Mouse (Mus musculus): Measurements from ENCODE around the gene Lama4.

The Lama4 gene

DNA sequence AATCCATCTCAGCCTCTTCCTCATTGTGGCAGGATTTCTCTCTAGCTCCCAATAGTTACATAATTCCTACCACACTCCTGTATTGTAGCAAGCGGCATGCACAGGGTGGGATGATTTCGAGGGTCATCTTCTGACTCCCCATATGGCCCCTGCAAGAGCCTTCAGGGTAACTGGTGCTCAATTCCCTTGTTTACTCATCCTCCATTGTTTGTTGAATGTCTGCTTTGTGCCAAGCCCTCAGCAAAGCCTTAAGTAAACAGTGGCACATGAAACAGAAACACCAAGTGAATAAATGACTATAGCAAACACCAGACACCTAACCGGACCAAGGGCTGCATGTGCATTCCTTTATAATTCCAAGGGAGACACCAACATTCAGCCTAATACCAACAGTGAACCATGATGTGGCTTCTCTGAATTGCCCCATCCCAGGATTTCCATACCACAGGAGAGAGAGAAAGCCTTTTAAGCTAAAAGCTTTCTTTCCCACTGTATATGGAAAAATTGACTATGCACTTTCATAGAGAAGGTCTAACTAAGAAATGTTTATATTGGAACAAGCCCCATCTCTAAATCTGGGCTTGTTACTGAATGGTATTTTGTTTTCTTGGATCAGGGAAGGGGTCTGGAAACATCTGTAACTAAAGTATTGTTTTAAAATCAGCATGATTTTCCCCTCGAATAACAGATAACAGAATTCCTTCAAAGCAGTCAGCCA lies 19.2 kb downstream of the Lama4 start:
- H3K4me1 ChIP-seq (replicated peaks; ENCODE audit: low read depth, low read length) = 0 out of 2 replicates have a peak, but pooled peaks cover 3% of the 10 kb centered on the region
- H3K4me3 ChIP-seq (replicated peaks; ENCODE audit: low read length) = no peak overlapping the region
- H3K36me3 ChIP-seq (ENCODE audit: insufficient read depth, low read length) = no peaks in the 10 kb centered on the region
- H3K27me3 ChIP-seq (ENCODE audit: insufficient read depth, low read length) = no peaks in the 10 kb centered on the region
- H3K9me3 ChIP-seq (ENCODE audit: low read length) = no peaks in the 10 kb centered on the region
- no peak for TF ChIP-seq CTCF (conservative IDR thresholded peaks at IDR 0.05; ENCODE audit: low read length)
- TF ChIP-seq NANOG (IDR thresholded peaks at IDR 0.05; ENCODE audit: borderline replicate concordance, low read length) = no peak
- no peak for TF ChIP-seq POU5F1 (IDR thresholded peaks at IDR 0.05; ENCODE audit: borderline replicate concordance, low read length)

DNA sequence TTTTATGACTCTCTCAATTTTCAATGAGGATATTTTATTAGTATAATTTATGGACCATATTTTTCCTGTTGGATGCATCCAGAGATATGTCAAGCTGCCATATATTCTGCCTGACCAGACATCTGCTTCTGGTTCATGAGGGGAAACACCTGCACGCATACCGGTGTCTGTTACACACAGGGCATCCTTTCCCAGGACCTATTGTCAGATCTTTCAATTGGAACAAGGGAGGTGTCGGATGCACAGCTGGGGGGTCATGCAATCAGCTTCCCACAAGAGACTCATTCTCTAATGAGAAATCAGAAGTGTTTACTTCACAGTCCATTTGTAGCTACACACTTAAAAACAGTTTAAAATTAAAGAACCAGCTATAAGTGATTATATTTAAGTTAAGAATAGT lies 20.7 kb downstream of the Lama4 start:
- Histone ChIP-seq H3K36me3 (ENCODE audit: insufficient read depth, low read length) (no peaks in the 10 kb centered on the region), H3K9me3 (ENCODE audit: low read length) (no peaks in the 10 kb centered on the region), H3K27me3 (ENCODE audit: insufficient read depth, low read length) (no peaks in the 10 kb centered on the region), H3K4me3 (replicated peaks; ENCODE audit: low read length) (no peak overlapping the region), H3K4me1 (replicated peaks; ENCODE audit: low read depth, low read length) (no peaks in the 10 kb centered on the region)
- no peak for TF ChIP-seq NANOG (IDR thresholded peaks at IDR 0.05; ENCODE audit: borderline replicate concordance, low read length)
- no peak for TF ChIP-seq CTCF (conservative IDR thresholded peaks at IDR 0.05; ENCODE audit: low read length)
- no peak for TF ChIP-seq POU5F1 (IDR thresholded peaks at IDR 0.05; ENCODE audit: borderline replicate concordance, low read length)

DNA sequence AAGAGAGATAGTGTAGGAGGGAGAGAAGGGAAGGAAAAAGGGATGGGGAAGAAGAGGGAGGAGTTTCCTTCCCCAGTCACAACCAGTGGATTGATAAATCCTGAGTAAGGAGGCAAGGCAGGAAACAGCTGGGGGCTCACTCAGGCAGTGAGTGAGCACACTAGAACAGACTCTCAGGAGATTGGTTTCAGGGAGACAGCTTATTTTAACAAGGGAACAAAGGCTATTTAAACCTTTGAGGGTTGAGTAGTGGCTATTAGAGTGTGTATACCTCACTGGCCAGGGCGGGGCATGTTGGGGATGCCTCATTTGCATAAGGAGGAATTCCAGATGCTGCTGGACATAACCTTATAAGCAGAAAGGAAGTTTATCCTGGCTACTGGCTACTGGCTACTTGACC lies 27.5 kb downstream of the Lama4 start:
- Histone ChIP-seq H3K36me3 (ENCODE audit: insufficient read depth, low read length) (no peaks in the 10 kb centered on the region), H3K27me3 (ENCODE audit: insufficient read depth, low read length) (no peaks in the 10 kb centered on the region), H3K9me3 (ENCODE audit: low read length) (no peaks in the 10 kb centered on the region), H3K4me3 (replicated peaks; ENCODE audit: low read length) (no peak overlapping the region), H3K4me1 (replicated peaks; ENCODE audit: low read depth, low read length) (no peaks in the 10 kb centered on the region)
- TF ChIP-seq NANOG (IDR thresholded peaks at IDR 0.05; ENCODE audit: borderline replicate concordance, low read length) (no peak), CTCF (conservative IDR thresholded peaks at IDR 0.05; ENCODE audit: low read length) (no peak), POU5F1 (IDR thresholded peaks at IDR 0.05; ENCODE audit: borderline replicate concordance, low read length) (no peak)

DNA sequence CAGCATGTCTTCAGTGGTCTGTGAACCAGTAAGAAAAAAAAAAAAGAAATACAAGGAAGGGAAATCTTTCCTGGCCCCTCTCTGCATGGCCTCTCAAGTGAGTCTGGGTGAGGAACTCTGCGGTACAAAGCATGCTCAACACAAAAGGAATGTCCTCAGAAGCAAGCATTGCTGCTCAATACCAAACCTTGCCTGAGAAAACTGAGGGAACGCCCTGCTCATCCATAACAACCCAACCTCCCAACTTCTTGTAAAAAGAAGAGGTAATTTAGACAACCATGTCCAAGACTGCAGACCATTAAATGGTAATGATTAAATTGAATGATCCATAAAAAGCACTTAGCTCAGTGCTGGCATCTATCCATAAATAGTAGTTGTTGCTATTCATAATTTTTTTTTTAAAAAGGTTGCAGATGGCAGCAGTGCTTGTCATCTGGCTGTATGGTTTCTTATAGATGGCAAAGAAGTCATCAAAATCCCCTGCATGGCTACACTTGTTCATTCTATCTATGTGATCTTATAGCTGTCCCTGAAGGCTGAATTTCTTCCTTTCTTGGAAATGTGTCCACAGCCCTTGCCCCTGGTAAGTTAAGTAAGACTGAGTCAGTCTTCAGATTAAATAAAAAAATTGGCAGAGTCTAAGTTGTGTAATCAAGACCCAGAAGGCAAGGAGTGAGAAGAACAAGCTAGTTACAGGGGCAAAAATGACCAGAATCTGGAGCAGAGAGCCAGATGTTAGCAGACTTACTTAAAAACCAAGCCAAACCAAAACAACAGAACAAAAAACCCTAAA lies 28.5 kb downstream of the Lama4 start:
- Histone ChIP-seq H3K36me3 (ENCODE audit: insufficient read depth, low read length) (no peaks in the 10 kb centered on the region), H3K4me1 (replicated peaks; ENCODE audit: low read depth, low read length) (no peaks in the 10 kb centered on the region), H3K9me3 (ENCODE audit: low read length) (no peaks in the 10 kb centered on the region), H3K4me3 (replicated peaks; ENCODE audit: low read length) (no peak overlapping the region), H3K27me3 (ENCODE audit: insufficient read depth, low read length) (no peaks in the 10 kb centered on the region)
- TF ChIP-seq CTCF (conservative IDR thresholded peaks at IDR 0.05; ENCODE audit: low read length) = no peak
- no peak for TF ChIP-seq POU5F1 (IDR thresholded peaks at IDR 0.05; ENCODE audit: borderline replicate concordance, low read length)
- no peak for TF ChIP-seq NANOG (IDR thresholded peaks at IDR 0.05; ENCODE audit: borderline replicate concordance, low read length)

DNA sequence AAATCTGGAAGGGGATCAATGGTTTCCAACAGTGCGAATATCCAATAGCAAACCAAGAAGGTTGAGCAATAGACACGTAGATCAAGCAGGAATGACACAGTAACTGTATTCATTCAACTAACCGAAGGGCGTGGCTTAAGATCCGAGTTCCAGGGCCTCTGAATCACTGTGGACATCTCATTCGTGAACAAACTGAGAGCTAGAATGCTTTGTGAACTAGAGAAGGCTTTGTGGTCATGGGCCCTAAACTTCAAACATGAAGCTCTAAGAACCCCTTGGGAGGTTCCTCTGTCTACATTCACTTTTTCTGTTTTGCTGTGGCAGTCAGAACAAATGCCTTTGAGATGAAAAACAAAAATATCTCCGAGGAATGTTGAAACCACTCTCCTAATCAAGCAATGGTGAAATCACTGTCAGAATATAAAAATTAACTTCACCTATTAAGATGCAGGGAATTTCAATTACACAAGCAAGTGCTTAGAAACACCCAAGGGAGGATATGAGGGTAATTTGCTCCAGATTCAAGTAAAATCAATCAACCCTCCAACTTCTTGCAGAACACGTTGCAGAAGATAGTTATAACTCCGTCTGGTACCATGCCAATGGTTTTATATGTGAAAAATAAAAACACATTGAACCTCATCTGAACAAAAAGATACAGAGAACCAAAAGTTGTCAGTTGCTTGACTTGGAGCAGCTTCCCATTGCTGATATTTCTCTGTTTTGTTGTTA lies 29.6 kb downstream of the Lama4 start:
- no peaks in the 10 kb centered on the region for H3K4me1 ChIP-seq (replicated peaks; ENCODE audit: low read depth, low read length)
- no peak for TF ChIP-seq CTCF (conservative IDR thresholded peaks at IDR 0.05; ENCODE audit: low read length)
- TF ChIP-seq POU5F1 (IDR thresholded peaks at IDR 0.05; ENCODE audit: borderline replicate concordance, low read length) = no peak
- no peak for TF ChIP-seq NANOG (IDR thresholded peaks at IDR 0.05; ENCODE audit: borderline replicate concordance, low read length)
- no peaks in the 10 kb centered on the region for H3K36me3 ChIP-seq (ENCODE audit: insufficient read depth, low read length)
- H3K4me3 ChIP-seq (replicated peaks; ENCODE audit: low read length) = no peak overlapping the region
- no peaks in the 10 kb centered on the region for H3K27me3 ChIP-seq (ENCODE audit: insufficient read depth, low read length)
- H3K9me3 ChIP-seq (ENCODE audit: low read length) = no peaks in the 10 kb centered on the region

DNA sequence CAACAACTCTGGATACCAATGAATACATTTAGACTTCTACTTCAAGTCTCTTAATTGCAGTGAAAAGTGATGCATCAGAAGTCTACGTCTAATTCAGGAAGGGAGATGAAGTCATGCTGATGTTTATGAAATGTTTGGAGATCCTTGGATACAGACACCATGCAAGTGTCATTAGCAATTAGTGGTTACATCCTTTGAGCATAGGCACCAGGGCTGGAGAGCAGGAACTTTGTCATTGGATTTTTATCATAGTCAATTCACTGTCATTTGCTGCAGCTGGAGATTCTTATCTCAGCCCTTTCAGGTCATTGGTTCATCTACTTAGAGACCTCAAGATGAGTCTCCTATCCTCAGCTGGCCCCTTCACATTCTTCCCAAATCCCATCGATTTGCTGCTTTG lies 30.6 kb downstream of the Lama4 start:
- Histone ChIP-seq H3K9me3 (ENCODE audit: low read length) (no peaks in the 10 kb centered on the region), H3K36me3 (ENCODE audit: insufficient read depth, low read length) (no peaks in the 10 kb centered on the region), H3K27me3 (ENCODE audit: insufficient read depth, low read length) (no peaks in the 10 kb centered on the region), H3K4me1 (replicated peaks; ENCODE audit: low read depth, low read length) (no peaks in the 10 kb centered on the region), H3K4me3 (replicated peaks; ENCODE audit: low read length) (no peak overlapping the region)
- TF ChIP-seq NANOG (IDR thresholded peaks at IDR 0.05; ENCODE audit: borderline replicate concordance, low read length) = no peak
- no peak for TF ChIP-seq POU5F1 (IDR thresholded peaks at IDR 0.05; ENCODE audit: borderline replicate concordance, low read length)

DNA sequence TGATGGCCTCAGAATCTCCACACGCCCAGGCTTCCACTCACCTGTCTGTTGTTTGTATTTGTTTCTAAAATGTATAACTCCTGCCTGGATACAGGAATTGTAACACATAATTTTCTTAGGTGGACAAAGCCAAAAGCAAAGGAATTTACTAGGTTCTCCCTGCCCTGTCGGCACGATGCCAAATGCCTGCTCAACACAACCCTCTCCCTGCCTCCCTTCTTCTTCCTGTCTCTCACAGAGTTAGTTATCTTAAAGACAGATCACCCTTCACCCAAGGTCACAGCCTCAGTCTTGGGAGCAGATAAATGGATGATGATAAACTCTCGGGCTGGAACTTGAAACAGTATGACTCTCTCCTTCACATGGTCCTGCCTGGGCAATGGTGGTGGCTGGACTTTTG lies 35.6 kb downstream of the Lama4 start:
- H3K36me3 ChIP-seq (ENCODE audit: insufficient read depth, low read length) = no peaks in the 10 kb centered on the region
- H3K9me3 ChIP-seq (ENCODE audit: low read length) = no peaks in the 10 kb centered on the region
- no peaks in the 10 kb centered on the region for H3K4me1 ChIP-seq (replicated peaks; ENCODE audit: low read depth, low read length)
- H3K4me3 ChIP-seq (replicated peaks; ENCODE audit: low read length) = no peak overlapping the region
- TF ChIP-seq NANOG (IDR thresholded peaks at IDR 0.05; ENCODE audit: borderline replicate concordance, low read length) = no peak
- no peak for TF ChIP-seq CTCF (conservative IDR thresholded peaks at IDR 0.05; ENCODE audit: low read length)
- no peak for TF ChIP-seq POU5F1 (IDR thresholded peaks at IDR 0.05; ENCODE audit: borderline replicate concordance, low read length)
- no peaks in the 10 kb centered on the region for H3K27me3 ChIP-seq (ENCODE audit: insufficient read depth, low read length)

DNA sequence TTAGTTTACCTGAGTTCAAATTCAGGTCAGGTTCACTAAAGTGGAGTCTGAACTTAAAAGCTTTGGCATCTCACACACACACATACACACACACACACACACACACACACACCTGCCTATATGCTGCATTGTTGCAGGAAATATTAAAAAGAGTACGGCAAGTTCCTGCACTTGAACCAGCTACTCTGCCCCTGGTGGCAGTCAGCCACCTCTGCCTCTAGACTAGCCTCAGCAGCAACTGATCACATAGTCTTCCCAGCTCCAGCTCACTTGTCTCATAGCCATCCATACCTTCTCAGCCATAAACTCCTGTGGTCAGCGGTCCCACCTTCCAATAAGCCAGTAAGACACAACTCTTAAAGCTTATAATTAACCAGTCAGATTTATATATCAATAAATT lies 37.2 kb downstream of the Lama4 start:
- no peak overlapping the region for H3K4me3 ChIP-seq (replicated peaks; ENCODE audit: low read length)
- peak; percentile 16; the same call in 1 of the 2 replicates for TF ChIP-seq CTCF (conservative IDR thresholded peaks at IDR 0.05; ENCODE audit: low read length)
- TF ChIP-seq NANOG (IDR thresholded peaks at IDR 0.05; ENCODE audit: borderline replicate concordance, low read length) = no peak
- no peaks in the 10 kb centered on the region for H3K4me1 ChIP-seq (replicated peaks; ENCODE audit: low read depth, low read length)
- H3K27me3 ChIP-seq (ENCODE audit: insufficient read depth, low read length) = no peaks in the 10 kb centered on the region
- H3K36me3 ChIP-seq (ENCODE audit: insufficient read depth, low read length) = no peaks in the 10 kb centered on the region
- H3K9me3 ChIP-seq (ENCODE audit: low read length) = no peaks in the 10 kb centered on the region
